Mouse (Mus musculus): ENCODE measurements around the gene Eipr1. TPM values are rescaled to one million over a fixed set of nuclear protein-coding genes. Genes with fewer than 3 reads are reported as not detected.

Eipr1 gene
- polyA plus RNA-seq, 1 experiment from 2014 or later, result 31.1 TPM

GRCm38 (mm10) chr12:28780180-28780579 is 28.6 kb downstream of the Eipr1 start:
- H3K27me3 ChIP-seq, result no peaks in the 10 kb centered on the region
- no peak for ATAC-seq (ENCODE audit: borderline replicate concordance, extremely low read depth, low FRiP score, low TSS enrichment)
- H3K36me3 ChIP-seq, result no peaks in the 10 kb centered on the region
- WGBS, result 80% methylated on average over 7 of the region's 7 CpGs
- H3K9ac ChIP-seq, result no peak overlapping the region
- no peak overlapping the region for H3K4me2 ChIP-seq
- H3K27ac ChIP-seq, result no peak overlapping the region
- no peaks in the 10 kb centered on the region for H3K4me1 ChIP-seq
- H3K9me3 ChIP-seq, result no peaks in the 10 kb centered on the region
- no peak overlapping the region for H3K4me3 ChIP-seq

GRCm38 (mm10) chr12:28782637-28783036 is 31.0 kb downstream of the Eipr1 start:
- Histone ChIP-seq H3K27me3 (no peaks in the 10 kb centered on the region), H3K4me3 (no peak overlapping the region), H3K4me1 (no peaks in the 10 kb centered on the region)

GRCm38 (mm10) chr12:28784355-28784754 is 32.8 kb downstream of the Eipr1 start:
- Histone ChIP-seq H3K27me3 (no peaks in the 10 kb centered on the region), H3K4me2 (no peak overlapping the region), H3K36me3 (no peaks in the 10 kb centered on the region), H3K9me3 (no peaks in the 10 kb centered on the region), H3K27ac (no peak overlapping the region), H3K4me3 (no peak overlapping the region), H3K9ac (no peak overlapping the region), H3K4me1 (no peaks in the 10 kb centered on the region)
- ATAC-seq (ENCODE audit: borderline replicate concordance, extremely low read depth, low FRiP score, low TSS enrichment), result no peak
- 29% methylated on average over 4 of the region's 4 CpGs for WGBS

More at GRCm38 (mm10) chr12:28782637-28783036, 31.0 kb downstream of the Eipr1 start:
- Histone ChIP-seq H3K9me3 (no peaks in the 10 kb centered on the region), H3K36me3 (no peaks in the 10 kb centered on the region), H3K4me2 (no peak overlapping the region), H3K9ac (no peak overlapping the region), H3K27ac (no peak overlapping the region)
- ATAC-seq (ENCODE audit: borderline replicate concordance, extremely low read depth, low FRiP score, low TSS enrichment), result 0 out of 2 replicates have a peak, but pooled peaks have one; percentile 27
- 84% methylated on average over 3 of the region's 3 CpGs for WGBS

- Histone ChIP-seq H3K9ac (no peak overlapping the region), H3K9me3 (no peaks in the 10 kb centered on the region), H3K27ac (no peak overlapping the region), H3K36me3 (no peaks in the 10 kb centered on the region), H3K27me3 (no peaks in the 10 kb centered on the region), H3K4me2 (no peak overlapping the region), H3K4me3 (no peak overlapping the region), H3K4me1 (no peaks in the 10 kb centered on the region)
- WGBS, result 47% methylated on average over 8 of the region's 8 CpGs
- ATAC-seq (ENCODE audit: borderline replicate concordance, extremely low read depth, low FRiP score, low TSS enrichment), result no peak
Observed at GRCm38 (mm10) chr12:28784864-28785263, 33.3 kb downstream of the Eipr1 start.

GRCm38 (mm10) chr12:28785299-28785698 is 33.7 kb downstream of the Eipr1 start:
- Histone ChIP-seq H3K4me1 (no peaks in the 10 kb centered on the region), H3K27ac (no peak overlapping the region), H3K27me3 (no peaks in the 10 kb centered on the region), H3K4me3 (no peak overlapping the region), H3K9me3 (no peaks in the 10 kb centered on the region), H3K36me3 (no peaks in the 10 kb centered on the region), H3K4me2 (no peak overlapping the region), H3K9ac (no peak overlapping the region)
- WGBS, result 9% methylated on average over 1 of the region's 1 CpGs
- ATAC-seq (ENCODE audit: borderline replicate concordance, extremely low read depth, low FRiP score, low TSS enrichment), result no peak

GRCm38 (mm10) chr12:28786310-28786709 is 34.7 kb downstream of the Eipr1 start:
- H3K27ac ChIP-seq, result no peak overlapping the region
- H3K9me3 ChIP-seq, result no peaks in the 10 kb centered on the region

GRCm38 (mm10) chr12:28792613-28793012 is 41.0 kb downstream of the Eipr1 start:
- Histone ChIP-seq H3K4me2 (no peak overlapping the region), H3K4me1 (no peaks in the 10 kb centered on the region), H3K36me3 (no peaks in the 10 kb centered on the region), H3K9me3 (no peaks in the 10 kb centered on the region), H3K27ac (no peak overlapping the region), H3K4me3 (no peak overlapping the region), H3K27me3 (no peaks in the 10 kb centered on the region), H3K9ac (no peak overlapping the region)
- WGBS, result 66% methylated on average over 3 of the region's 3 CpGs
- no peak for ATAC-seq (ENCODE audit: borderline replicate concordance, extremely low read depth, low FRiP score, low TSS enrichment)

More at GRCm38 (mm10) chr12:28786310-28786709, 34.7 kb downstream of the Eipr1 start:
- Histone ChIP-seq H3K4me2 (no peak overlapping the region), H3K9ac (no peak overlapping the region), H3K4me1 (no peaks in the 10 kb centered on the region), H3K4me3 (no peak overlapping the region), H3K36me3 (no peaks in the 10 kb centered on the region), H3K27me3 (no peaks in the 10 kb centered on the region)
- 88% methylated on average over 6 of the region's 6 CpGs for WGBS
- no peak for ATAC-seq (ENCODE audit: borderline replicate concordance, extremely low read depth, low FRiP score, low TSS enrichment)

GRCm38 (mm10) chr12:28793715-28794114 is 42.1 kb downstream of the Eipr1 start:
- Histone ChIP-seq H3K27ac (no peak overlapping the region), H3K27me3 (no peaks in the 10 kb centered on the region), H3K4me3 (no peak overlapping the region), H3K4me1 (no peaks in the 10 kb centered on the region), H3K4me2 (no peak overlapping the region), H3K9ac (no peak overlapping the region), H3K9me3 (no peaks in the 10 kb centered on the region), H3K36me3 (no peaks in the 10 kb centered on the region)
- 51% methylated on average over 2 of the region's 2 CpGs for WGBS
- no peak for ATAC-seq (ENCODE audit: borderline replicate concordance, extremely low read depth, low FRiP score, low TSS enrichment)

- Histone ChIP-seq H3K4me1 (no peaks in the 10 kb centered on the region), H3K4me3 (no peak overlapping the region), H3K27ac (no peak overlapping the region), H3K9me3 (no peaks in the 10 kb centered on the region), H3K36me3 (no peaks in the 10 kb centered on the region), H3K4me2 (no peak overlapping the region), H3K27me3 (no peaks in the 10 kb centered on the region), H3K9ac (no peak overlapping the region)
- no peak for ATAC-seq (ENCODE audit: borderline replicate concordance, extremely low read depth, low FRiP score, low TSS enrichment)
- WGBS, result 68% methylated on average over 3 of the region's 3 CpGs
Observed at GRCm38 (mm10) chr12:28795041-28795440, 43.4 kb downstream of the Eipr1 start.

- no peak overlapping the region for H3K9ac ChIP-seq
- ATAC-seq (ENCODE audit: borderline replicate concordance, extremely low read depth, low FRiP score, low TSS enrichment), result no peak
- H3K27me3 ChIP-seq, result no peaks in the 10 kb centered on the region
- H3K36me3 ChIP-seq, result no peaks in the 10 kb centered on the region
- H3K4me2 ChIP-seq, result no peak overlapping the region
- no peaks in the 10 kb centered on the region for H3K4me1 ChIP-seq
- H3K27ac ChIP-seq, result no peak overlapping the region
- H3K4me3 ChIP-seq, result no peak overlapping the region
- no peaks in the 10 kb centered on the region for H3K9me3 ChIP-seq
Observed at GRCm38 (mm10) chr12:28796881-28797420, 45.3 kb downstream of the Eipr1 start.

GRCm38 (mm10) chr12:28799798-28800411 is 48.3 kb downstream of the Eipr1 start:
- Histone ChIP-seq H3K4me2 (no peak overlapping the region), H3K9me3 (no peaks in the 10 kb centered on the region), H3K36me3 (no peaks in the 10 kb centered on the region), H3K27ac (no peak overlapping the region), H3K4me1 (no peaks in the 10 kb centered on the region), H3K4me3 (no peak overlapping the region), H3K9ac (no peak overlapping the region), H3K27me3 (no peaks in the 10 kb centered on the region)
- 66% methylated on average over 11 of the region's 11 CpGs for WGBS
- no peak for ATAC-seq (ENCODE audit: borderline replicate concordance, extremely low read depth, low FRiP score, low TSS enrichment)

- H3K27me3 ChIP-seq, result no peaks in the 10 kb centered on the region
- H3K9me3 ChIP-seq, result no peaks in the 10 kb centered on the region
- no peak for ATAC-seq (ENCODE audit: borderline replicate concordance, extremely low read depth, low FRiP score, low TSS enrichment)
- H3K4me3 ChIP-seq, result no peak overlapping the region
- H3K9ac ChIP-seq, result no peak overlapping the region
- no peaks in the 10 kb centered on the region for H3K4me1 ChIP-seq
- 66% methylated on average over 4 of the region's 4 CpGs for WGBS
- H3K36me3 ChIP-seq, result no peaks in the 10 kb centered on the region
- no peak overlapping the region for H3K27ac ChIP-seq
- H3K4me2 ChIP-seq, result no peak overlapping the region
Observed at GRCm38 (mm10) chr12:28800423-28800822, 48.8 kb downstream of the Eipr1 start.

All from lung, embryonic 15.5 days (tissue).